Mouse (Mus musculus) right cerebral cortex, postnatal 36 days (tissue): Measurements from ENCODE around the gene Ppp1r12b.

ENCODE experiments used
- DNase-seq, 2 experiments: peaks; one replicate each; pipeline ENCODE4 v3.0.0; 2022; ENCODE audit warnings: low spot score in 2 of 2, mixed read lengths in 1 of 2

The Ppp1r12b gene

GRCm38 (mm10) chr1:134719718-134720304, 235.9 kb downstream of the Ppp1r12b start:
- peak in 1 of 2 experiments; percentile 27 for DNase-seq

GRCm38 (mm10) chr1:134715092-134715491, 240.7 kb downstream of the Ppp1r12b start:
- DNase-seq, result no peak

GRCm38 (mm10) chr1:134714166-134714565, 241.6 kb downstream of the Ppp1r12b start:
- no peak for DNase-seq

- no peak for DNase-seq
These were observed 242.2 kb downstream of the Ppp1r12b start for GRCm38 (mm10) chr1:134713421-134713969.

- no peak for DNase-seq
These were observed 242.9 kb downstream of the Ppp1r12b start for GRCm38 (mm10) chr1:134712781-134713299.

- DNase-seq, result no peak
These were observed 244.1 kb downstream of the Ppp1r12b start for GRCm38 (mm10) chr1:134711653-134712052.

GRCm38 (mm10) chr1:134711061-134711460, 244.7 kb downstream of the Ppp1r12b start:
- no peak for DNase-seq

- DNase-seq, result no peak
These were observed 246.1 kb downstream of the Ppp1r12b start for GRCm38 (mm10) chr1:134709411-134710306.

- peak in 1 of 2 experiments; percentile 14 for DNase-seq
These were observed 246.8 kb downstream of the Ppp1r12b start for GRCm38 (mm10) chr1:134708801-134709385.

- no peak for DNase-seq
These were observed 247.5 kb downstream of the Ppp1r12b start for GRCm38 (mm10) chr1:134708274-134708673.

GRCm38 (mm10) chr1:134707516-134707915, 248.2 kb downstream of the Ppp1r12b start:
- no peak for DNase-seq

- no peak for DNase-seq
These were observed 249.2 kb downstream of the Ppp1r12b start for GRCm38 (mm10) chr1:134706549-134706948.
